Mouse (Mus musculus) lung, postnatal 0 days (tissue): Measurements from ENCODE around the gene Mto1. TPM values are rescaled to one million over a fixed set of nuclear protein-coding genes. Genes with fewer than 3 reads are reported as not detected.
A peak's percentile ranks its signal among the peaks of the same experiment; 100 is the strongest.

Source experiments
- ATAC-seq: fragments of 200-750 bp; cut with Nextera tagmentation; 2 replicates; pipeline ENCODE4 v1.8.0; 2017; ENCODE audit warnings: moderate library complexity
- DNase-seq: peaks from one replicate; pipeline ENCODE4 v3.0.0-alpha.2; 2016; ENCODE audit warnings: low spot score
- H3K27ac ChIP-seq: fragments of 300-500 bp; sonication (generic); 2 replicates; pipeline ENCODE4 v1.5.1; 2014; ENCODE audit warnings: antibody characterized with exemption, mild to moderate bottlenecking, low read length, mixed read lengths
- H3K27me3 ChIP-seq: fragments of 300-500 bp; sonication (generic); replicated peaks from 2 replicates; pipeline ENCODE4 v1.6.1; 2014; ENCODE audit warnings: low read length, mixed read lengths; ENCODE audit not compliant: insufficient read depth
- H3K36me3 ChIP-seq: fragments of 300-500 bp; sonication (generic); 2 replicates; pipeline ENCODE4 v1.6.1; 2014; ENCODE audit warnings: low read length, mixed read lengths; ENCODE audit not compliant: insufficient read depth
- H3K4me1 ChIP-seq: fragments of 300-500 bp; sonication (generic); 2 replicates; pipeline ENCODE4 v1.6.1; 2014; ENCODE audit warnings: antibody characterized with exemption, low read depth, low read length, mixed read lengths; ENCODE audit not compliant: insufficient read depth
- H3K4me2 ChIP-seq: fragments of 300-500 bp; sonication (generic); replicated peaks from 2 replicates; pipeline ENCODE4 v1.6.1; 2014; ENCODE audit warnings: low read depth, mild to moderate bottlenecking, low read length, moderate library complexity, mixed read lengths
- H3K4me3 ChIP-seq: fragments of 300-500 bp; sonication (generic); 2 replicates; pipeline ENCODE4 v1.5.1; 2014; ENCODE audit warnings: low read depth, low read length
- H3K9ac ChIP-seq: fragments of 300-500 bp; sonication (generic); replicated peaks from 2 replicates; pipeline ENCODE4 v1.6.1; 2014; ENCODE audit warnings: low read depth, mild to moderate bottlenecking
- H3K9me3 ChIP-seq: fragments of 300-500 bp; sonication (generic); 2 replicates; pipeline ENCODE4 v1.6.1; 2016; ENCODE audit warnings: low read length, mixed read lengths
- CTCF ChIP-seq: IDR thresholded peaks from 2 replicates; pipeline ENCODE4 v1.5.1; 2016; ENCODE audit warnings: antibody characterized with exemption, mild to moderate bottlenecking
- EP300 ChIP-seq: IDR thresholded peaks from 2 replicates; pipeline ENCODE4 v1.6.1; 2016; ENCODE audit warnings: antibody characterized with exemption, mild to moderate bottlenecking, control low read depth
- WGBS: fragments of 180-500 bp; shearing (Covaris S2); extraction: QIAGEN DNeasy Blood & Tissue Kit; methylation state at CpG from one replicate; pipeline ENCODE4 v1.1.7; 2014; 5-methylcytosine and 5-hydroxymethylcytosine counted together
- polyA plus RNA-seq: library from polyadenylated mRNA; unstranded; fragments of >200 nt; fragmentation: Nextera tagmentation; extraction: Ambion mirVana; gene quantifications from 2 replicates; pipeline ENCODE4 v1.2.1, GENCODE M21; 2015

Mto1 gene
- polyA plus RNA-seq, 1 experiment from 2014 or later, result 11.2 TPM

DNA sequence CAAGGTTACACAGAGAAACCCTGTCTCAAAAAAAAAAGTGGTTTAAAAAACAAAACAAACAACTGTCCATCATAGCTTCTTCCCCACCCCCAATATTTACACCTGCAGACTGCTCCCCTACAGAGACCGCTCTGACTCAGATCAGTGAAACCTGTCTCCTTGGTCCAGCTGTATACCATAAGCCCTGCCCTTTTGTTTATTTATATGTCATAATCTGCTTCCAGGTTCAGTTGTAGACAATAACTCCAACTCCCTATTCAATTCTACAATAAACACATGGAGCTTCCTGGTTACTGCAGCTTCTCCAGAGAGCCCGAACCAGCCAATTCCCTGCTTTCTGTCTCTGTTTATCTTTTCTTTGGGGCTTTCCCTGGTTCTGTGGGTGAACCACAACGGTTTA is 43.2 kb downstream of the Mto1 start:
- H3K4me3 ChIP-seq, result no peak overlapping the region
- peak; percentile 41 for DNase-seq
- no peak overlapping the region for H3K27ac ChIP-seq
- no peak overlapping the region for H3K9ac ChIP-seq
- H3K4me2 ChIP-seq, result no peak overlapping the region
- no peaks in the 10 kb centered on the region for H3K9me3 ChIP-seq
- H3K36me3 ChIP-seq, result no peaks in the 10 kb centered on the region
- 45% methylated on average over 3 of the region's 3 CpGs for WGBS
- H3K27me3 ChIP-seq, result no peaks in the 10 kb centered on the region
- peak; percentile 67; the same call in 1 of the 2 replicates for TF ChIP-seq EP300
- TF ChIP-seq CTCF, result no peak
- H3K4me1 ChIP-seq, result no peaks in the 10 kb centered on the region
- ATAC-seq, result peak; percentile 53; the same call in 1 of the 2 replicates

DNA sequence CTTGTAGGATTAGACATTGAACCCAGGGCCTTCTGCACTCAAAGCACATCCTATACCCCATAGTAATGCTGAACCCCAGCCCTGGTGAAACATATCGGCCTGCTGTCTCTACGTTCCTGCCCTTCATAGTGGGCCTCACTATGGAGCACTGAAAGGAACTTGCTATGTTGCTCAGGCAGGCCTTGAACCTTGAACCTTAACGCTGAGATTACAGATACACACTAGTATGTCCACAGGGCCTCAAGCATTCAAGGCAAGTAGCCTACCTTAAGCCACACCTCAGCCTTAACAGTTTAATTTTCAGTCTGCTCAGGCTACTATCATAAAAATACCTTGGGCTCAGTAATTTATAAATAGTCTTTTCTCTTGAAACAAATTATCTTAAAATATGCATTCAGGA is 44.2 kb downstream of the Mto1 start:
- DNase-seq (no peak), ATAC-seq (no peak)
- TF ChIP-seq CTCF (no peak), EP300 (no peak)
- H3K4me2 ChIP-seq, result no peak overlapping the region
- no peak overlapping the region for H3K27ac ChIP-seq
- H3K27me3 ChIP-seq, result no peaks in the 10 kb centered on the region
- H3K36me3 ChIP-seq, result no peaks in the 10 kb centered on the region
- no peaks in the 10 kb centered on the region for H3K4me1 ChIP-seq
- H3K9ac ChIP-seq, result no peak overlapping the region
- WGBS, result 86% methylated on average over 3 of the region's 3 CpGs
- no peak overlapping the region for H3K4me3 ChIP-seq
- H3K9me3 ChIP-seq, result no peaks in the 10 kb centered on the region

DNA sequence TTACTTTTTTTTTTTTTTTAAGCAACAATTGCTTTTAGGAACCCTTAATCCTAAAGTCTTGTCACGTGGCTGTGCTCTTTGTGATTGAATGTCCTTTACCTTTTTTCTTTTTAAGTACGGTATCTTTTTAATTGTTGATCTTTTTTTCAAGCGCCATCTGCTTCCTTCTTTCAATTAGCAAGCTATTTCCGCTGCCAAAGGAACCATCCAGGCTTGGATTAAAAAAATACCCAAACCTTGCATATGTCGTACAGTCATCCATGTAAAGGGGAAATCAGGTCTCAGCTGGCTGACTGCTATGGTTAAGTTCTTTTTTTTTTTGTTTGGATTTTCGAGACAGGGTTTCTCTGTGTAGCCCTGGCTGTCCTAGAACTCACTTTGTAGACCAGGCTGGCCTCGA is 45.2 kb downstream of the Mto1 start:
- Histone ChIP-seq H3K9me3 (no peaks in the 10 kb centered on the region), H3K36me3 (no peaks in the 10 kb centered on the region), H3K4me1 (no peaks in the 10 kb centered on the region), H3K9ac (no peak overlapping the region), H3K4me3 (no peak overlapping the region), H3K27me3 (no peaks in the 10 kb centered on the region), H3K27ac (no peak overlapping the region), H3K4me2 (no peak overlapping the region)
- no peak for TF ChIP-seq CTCF
- TF ChIP-seq EP300, result no peak
- no peak for DNase-seq
- ATAC-seq, result no peak
- WGBS, result 79% methylated on average over 7 of the region's 7 CpGs

DNA sequence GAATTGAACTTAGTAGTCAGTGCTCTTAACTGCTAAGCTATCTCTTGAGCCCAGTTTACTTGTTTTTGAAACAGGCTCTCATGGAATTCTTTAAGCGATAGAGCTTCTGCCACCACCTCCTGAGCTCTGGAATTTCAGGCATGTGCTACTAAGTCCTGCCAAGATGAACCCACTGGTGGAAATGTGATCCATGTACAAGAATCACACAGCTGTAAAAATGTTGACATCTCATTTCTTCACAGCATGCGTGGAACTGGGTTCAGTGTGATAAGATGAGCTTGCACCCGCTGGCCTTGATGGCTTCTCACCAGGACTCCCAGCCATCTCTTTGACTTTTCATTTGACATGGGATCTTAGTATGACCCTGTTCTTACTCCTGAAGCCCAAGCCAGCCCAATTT is 52.4 kb downstream of the Mto1 start:
- no peaks in the 10 kb centered on the region for H3K36me3 ChIP-seq
- DNase-seq (no peak), ATAC-seq (no peak)
- no peak overlapping the region for H3K4me3 ChIP-seq
- H3K9ac ChIP-seq, result no peak overlapping the region
- no peak overlapping the region for H3K4me2 ChIP-seq
- H3K27ac ChIP-seq, result no peak overlapping the region
- H3K4me1 ChIP-seq, result no peaks in the 10 kb centered on the region; the same call in 1 of the 2 replicates
- TF ChIP-seq EP300 (no peak), CTCF (no peak)
- H3K9me3 ChIP-seq, result no peaks in the 10 kb centered on the region
- H3K27me3 ChIP-seq, result no peaks in the 10 kb centered on the region
- 32% methylated on average over 3 of the region's 3 CpGs for WGBS

DNA sequence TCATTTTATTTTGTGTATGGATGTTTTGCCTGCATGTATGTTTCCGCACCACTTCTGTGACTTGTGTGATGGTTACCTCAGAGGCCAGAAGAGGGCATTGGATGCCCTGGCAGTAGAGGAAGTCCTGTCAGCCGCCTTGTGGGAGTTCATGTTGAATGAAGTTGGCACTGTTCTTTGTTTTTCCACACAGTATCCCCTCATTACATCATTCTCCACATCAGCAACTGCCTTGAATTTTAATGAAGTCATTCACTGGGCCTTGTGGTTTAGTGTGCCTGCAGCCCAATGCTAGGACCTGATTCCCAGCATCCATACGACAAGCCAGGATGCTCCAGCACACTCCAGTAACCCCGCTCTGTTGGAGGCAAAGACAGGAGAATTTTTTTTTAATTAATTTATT is 53.3 kb downstream of the Mto1 start:
- DNase-seq, result peak; percentile 29
- no peak overlapping the region for H3K4me3 ChIP-seq
- peaks cover 4% of the 10 kb centered on the region; the same call in 1 of the 2 replicates for H3K4me1 ChIP-seq
- H3K27me3 ChIP-seq, result no peaks in the 10 kb centered on the region
- 81% methylated on average over 4 of the region's 4 CpGs for WGBS
- no peak overlapping the region for H3K9ac ChIP-seq
- H3K4me2 ChIP-seq, result no peak overlapping the region
- no peak for ATAC-seq
- H3K36me3 ChIP-seq, result no peaks in the 10 kb centered on the region
- H3K27ac ChIP-seq, result no peak overlapping the region
- TF ChIP-seq CTCF (no peak), EP300 (no peak)
- no peaks in the 10 kb centered on the region for H3K9me3 ChIP-seq

DNA sequence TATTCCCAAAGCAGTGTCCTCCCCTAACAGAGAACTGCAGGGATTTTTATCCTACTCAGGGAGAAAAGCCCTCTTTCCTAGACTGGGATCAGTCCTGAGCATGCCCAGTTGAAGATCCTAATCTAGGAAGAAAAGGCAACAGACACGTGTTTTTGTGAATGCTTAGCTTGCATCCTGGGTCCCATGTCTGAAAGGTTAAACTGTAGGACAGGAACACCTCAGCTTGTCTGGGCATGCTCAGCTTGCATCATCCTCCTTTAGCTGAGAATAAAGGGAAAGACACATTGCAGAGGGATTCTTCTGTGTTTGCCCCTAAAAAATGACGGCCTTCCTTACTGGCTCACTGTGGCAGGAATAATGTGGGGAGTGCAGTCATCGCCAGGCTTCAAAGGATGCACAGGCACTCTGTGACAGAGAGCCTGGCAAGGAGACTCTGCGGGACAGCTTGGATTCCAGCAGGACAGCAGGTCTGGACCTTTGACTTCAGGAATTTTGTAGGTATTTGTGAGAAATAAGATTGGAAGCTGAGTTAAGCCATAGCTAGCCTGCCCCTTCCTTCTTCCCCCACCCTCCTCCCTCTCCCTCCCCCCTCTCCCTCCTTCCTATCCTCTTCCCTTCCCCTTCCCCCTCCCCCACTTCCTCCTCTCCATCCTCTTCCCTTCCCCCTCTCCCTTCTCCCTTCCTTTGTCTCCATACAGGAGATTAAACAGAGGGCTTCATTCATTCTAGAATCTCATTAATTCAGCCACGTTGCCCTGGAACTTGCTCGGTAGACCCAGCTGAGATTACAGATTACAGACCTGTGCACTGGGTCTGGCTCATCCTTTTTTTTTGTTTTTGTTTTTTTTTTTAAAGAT is 55.4 kb downstream of the Mto1 start:
- Histone ChIP-seq H3K9me3 (no peaks in the 10 kb centered on the region), H3K9ac (no peak overlapping the region), H3K4me2 (no peak overlapping the region), H3K27ac (no peak overlapping the region), H3K4me3 (no peak overlapping the region), H3K27me3 (no peaks in the 10 kb centered on the region), H3K36me3 (no peaks in the 10 kb centered on the region), H3K4me1 (peaks cover 4% of the 10 kb centered on the region; the same call in 1 of the 2 replicates)
- ATAC-seq (no peak), DNase-seq (no peak)
- TF ChIP-seq CTCF, result no peak
- no peak for TF ChIP-seq EP300
- WGBS, result 14% methylated on average over 6 of the region's 6 CpGs
